Mouse (Mus musculus) megakaryocyte, embryonic 14.5 days (primary cell): Measurements from ENCODE around the gene Tbck.

ENCODE experiments used
- FLI1 ChIP-seq: IDR thresholded peaks from 2 replicates; pipeline ENCODE4 v1.6.1; 2012; ENCODE audit warnings: low read length, inconsistent platforms, mixed read lengths
- GATA1 ChIP-seq: IDR thresholded peaks from 3 replicates; pipeline ENCODE4 v1.6.1; 2012; ENCODE audit warnings: mixed read lengths, low read length, inconsistent platforms, borderline replicate concordance

DNA sequence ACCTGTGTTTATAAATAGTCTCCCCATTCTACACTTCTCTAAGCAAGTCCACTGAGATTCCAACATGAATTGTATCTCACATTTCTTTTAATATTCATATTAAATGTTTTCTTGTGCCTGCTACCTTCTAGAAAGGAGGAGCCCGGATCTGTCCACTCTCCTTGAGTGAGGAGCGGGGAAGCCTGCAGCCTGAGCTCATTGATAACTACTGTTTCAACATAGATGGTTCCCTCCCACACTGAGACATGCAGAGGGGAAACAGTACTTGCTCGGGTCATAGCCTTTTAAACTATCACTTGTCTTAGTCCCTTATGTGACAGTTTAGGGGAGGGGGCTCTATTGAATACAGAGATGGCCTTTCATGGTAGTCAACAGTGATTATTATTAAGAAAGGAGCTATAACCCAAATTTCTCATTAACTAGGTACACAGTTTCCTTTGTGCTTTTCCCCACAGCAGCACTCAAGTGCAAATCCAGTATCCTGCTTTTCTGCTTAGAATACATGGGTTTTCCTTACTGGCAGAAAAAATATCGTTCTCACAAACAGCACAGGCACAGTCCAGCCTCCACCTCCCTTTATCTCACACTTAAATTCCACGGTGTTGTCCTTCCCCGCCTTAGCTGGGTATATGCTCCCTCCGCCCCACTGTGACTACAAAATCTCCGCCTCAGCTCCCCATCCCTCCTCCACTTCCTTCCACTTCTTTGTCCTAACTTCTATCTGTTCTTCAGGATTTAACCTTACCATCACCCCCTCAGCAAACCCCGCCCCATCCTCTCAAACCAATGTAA lies 130.0 kb downstream of the Tbck start:
- TF ChIP-seq GATA1 (no peak), FLI1 (no peak)
